ENCODE assay signal across 9 mouse cellular contexts in the genomic region with DNA sequence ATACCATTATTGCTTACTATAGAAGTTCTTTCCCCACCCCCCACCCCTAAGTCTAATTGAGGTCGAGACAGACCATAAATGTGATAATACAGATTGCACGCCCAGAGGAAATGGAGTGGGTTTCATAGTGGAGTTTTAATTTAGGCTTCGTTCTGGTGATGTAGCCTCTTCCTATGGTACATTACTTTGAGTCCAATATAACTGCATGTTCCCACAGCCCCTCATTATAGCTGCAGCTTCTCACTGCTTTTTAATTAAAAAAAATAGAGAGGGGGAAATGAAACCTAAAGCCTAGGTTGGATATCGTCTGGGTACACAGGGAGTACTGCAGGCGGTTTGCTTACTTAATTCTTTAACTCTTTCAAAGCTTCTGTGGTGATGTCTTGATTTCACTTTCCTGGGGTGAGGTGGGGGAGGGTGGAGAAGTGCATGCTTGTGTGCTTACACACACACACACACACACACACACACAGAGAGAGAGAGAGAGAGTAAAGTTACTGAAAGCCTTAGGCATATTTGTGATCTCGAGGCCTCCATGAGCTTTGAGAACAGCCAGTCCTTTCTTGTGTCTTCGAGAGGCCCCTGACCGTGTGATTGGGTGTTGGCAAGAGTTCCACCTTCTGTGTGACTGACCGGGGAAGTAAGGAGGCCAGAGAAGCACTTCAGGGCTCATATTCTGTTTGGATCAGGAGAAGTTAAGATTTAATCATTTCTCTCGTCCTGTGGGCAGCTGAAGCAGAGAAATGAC. TPM values are rescaled to one million over a fixed set of nuclear protein-coding genes. Genes with fewer than 3 reads are reported as not detected.
DNase-seq lines count a peak whose midpoint lies in the region; ATAC-seq and TF ChIP-seq lines count a peak whose summit lies in the region.
"Had no signal": no experiment of that assay in that cellular context is flagged by ENCODE, and none has a peak within 500 bp of the region (broad histone marks: within the 10 kb centered on the region; RNA-seq: fewer than 3 reads in every experiment).

No protein-coding gene starts in this region.

- peak; percentile 36 for DNase-seq in kidney, adult 9 months
- DNase-seq in kidney, adult 18-20 months: no peak
- peak; percentile 47 for DNase-seq in embryonic facial prominence, embryonic 11.5 days (ENCODE audit: low spot score)
- peak; percentile 27 for DNase-seq in lung, adult 2 months
- no peak for DNase-seq in liver, postnatal 0 days
- no peak for DNase-seq in cerebellum, adult 9-10 months
- no peak for DNase-seq in gastrocnemius, postnatal 14 days
- DNase-seq: cerebellum, adult 9-11 months had no signal

- TF ChIP-seq POLR2A in lung, adult 2 months (IDR thresholded peaks at IDR 0.05; ENCODE audit: borderline replicate concordance, extremely low read depth, low read depth, low read length): no peak

- H3K9ac ChIP-seq in embryonic facial prominence, embryonic 11.5 days (replicated peaks; ENCODE audit: low read length): no peak overlapping the region
- H3K9ac ChIP-seq in midbrain, embryonic 16.5 days (ENCODE audit: low read depth, low read length): no peak overlapping the region
- H3K9ac ChIP-seq in liver, postnatal 0 days (replicated peaks): no peak overlapping the region

- ATAC-seq in embryonic facial prominence, embryonic 11.5 days (replicated peaks; ENCODE audit: insufficient number of reproducible peaks, low FRiP score, low TSS enrichment, low read depth): no peak
- ATAC-seq in midbrain, embryonic 16.5 days: peak; percentile 25; the same call in 1 of the 2 replicates
- no peak for ATAC-seq in liver, postnatal 0 days

- H3K4me3 ChIP-seq in embryonic facial prominence, embryonic 11.5 days (ENCODE audit: low read depth, low read length): no peak overlapping the region
- no peak overlapping the region for H3K4me3 ChIP-seq in lung, adult 2 months (replicated peaks; ENCODE audit: extremely low read depth, low read depth, low read length)
- H3K4me3 ChIP-seq in midbrain, embryonic 16.5 days (ENCODE audit: low read depth, low read length): no peak overlapping the region
- H3K4me3 ChIP-seq in liver, postnatal 0 days (ENCODE audit: low read depth, low read length): no peak overlapping the region

- TF ChIP-seq CTCF in lung, adult 2 months (IDR thresholded peaks at IDR 0.05; ENCODE audit: insufficient read depth, low read length): no peak
- TF ChIP-seq CTCF in liver, postnatal 0 days (IDR thresholded peaks at IDR 0.05; ENCODE audit: low read depth): no peak

- H3K27me3 ChIP-seq in embryonic facial prominence, embryonic 11.5 days (ENCODE audit: control insufficient read depth, insufficient read depth, low read length): no peaks in the 10 kb centered on the region
- H3K27me3 ChIP-seq in midbrain, embryonic 16.5 days (ENCODE audit: control insufficient read depth, insufficient read depth, low read depth, low read length): no peaks in the 10 kb centered on the region
- H3K27me3 ChIP-seq in liver, postnatal 0 days (ENCODE audit: insufficient read depth, low read length): no peaks in the 10 kb centered on the region

- H3K4me2 ChIP-seq in embryonic facial prominence, embryonic 11.5 days (ENCODE audit: low read depth, low read length): no peak overlapping the region
- H3K4me2 ChIP-seq in midbrain, embryonic 16.5 days (ENCODE audit: low read length): no peak overlapping the region
- H3K4me2 ChIP-seq in liver, postnatal 0 days (ENCODE audit: low read depth, low read length): no peak overlapping the region

- H3K9me3 ChIP-seq in embryonic facial prominence, embryonic 11.5 days (replicated peaks; ENCODE audit: control insufficient read depth, low read length): no peaks in the 10 kb centered on the region
- H3K9me3 ChIP-seq in midbrain, embryonic 16.5 days (replicated peaks; ENCODE audit: control insufficient read depth, low read length, poor library complexity, severe bottlenecking): no peaks in the 10 kb centered on the region
- no peaks in the 10 kb centered on the region for H3K9me3 ChIP-seq in liver, postnatal 0 days (ENCODE audit: low read length)

- intact Hi-C loops in gastrocnemius, postnatal 14 days (cut with DNase I; ENCODE audit: low total_unique reads): no loop called here

- H3K36me3 ChIP-seq in embryonic facial prominence, embryonic 11.5 days (replicated peaks; ENCODE audit: control insufficient read depth, insufficient read depth, low read depth, low read length): no peaks in the 10 kb centered on the region
- no peaks in the 10 kb centered on the region for H3K36me3 ChIP-seq in midbrain, embryonic 16.5 days (ENCODE audit: control insufficient read depth, insufficient read depth, low read length)
- no peaks in the 10 kb centered on the region for H3K36me3 ChIP-seq in liver, postnatal 0 days (replicated peaks; ENCODE audit: insufficient read depth, low read length)

- 34% methylated on average over 10 of the region's 10 CpGs for WGBS in embryonic facial prominence, embryonic 11.5 days
- 43% methylated on average over 10 of the region's 10 CpGs for WGBS in lung, adult 2 months
- 22% methylated on average over 10 of the region's 10 CpGs for WGBS in midbrain, embryonic 16.5 days
- WGBS in liver, postnatal 0 days (ENCODE audit: insufficient replicate concordance): 48% methylated on average over 10 of the region's 10 CpGs

- H3K27ac ChIP-seq in embryonic facial prominence, embryonic 11.5 days (replicated peaks; ENCODE audit: low read depth, low read length): no peak overlapping the region
- 0 out of 2 replicates have a peak overlapping the region, but pooled peaks have one; percentile 1 for H3K27ac ChIP-seq in midbrain, embryonic 16.5 days (ENCODE audit: low read length)
- H3K27ac ChIP-seq in liver, postnatal 0 days (ENCODE audit: low read depth): no peak overlapping the region

- no peaks in the 10 kb centered on the region for H3K4me1 ChIP-seq in embryonic facial prominence, embryonic 11.5 days (ENCODE audit: control insufficient read depth, insufficient read depth, low read length)
- peaks cover 3% of the 10 kb centered on the region; the same call in 1 of the 2 replicates for H3K4me1 ChIP-seq in lung, adult 2 months (ENCODE audit: control insufficient read depth, insufficient read depth, low read length)
- peaks cover 21% of the 10 kb centered on the region for H3K4me1 ChIP-seq in midbrain, embryonic 16.5 days (ENCODE audit: control insufficient read depth, insufficient read depth, low read length)
- 0 out of 2 replicates have a peak, but pooled peaks cover 4% of the 10 kb centered on the region for H3K4me1 ChIP-seq in liver, postnatal 0 days (ENCODE audit: insufficient read depth)

- no peak for TF ChIP-seq EP300 in liver, postnatal 0 days (IDR thresholded peaks at IDR 0.05; ENCODE audit: low read depth)

RNA-seq across cellular contexts. Expression of a gene that starts 31.7 kb away (rescaled TPM):
- polyA plus RNA-seq in embryonic facial prominence, embryonic 11.5 days (2014; fragmentation: Nextera tagmentation; extraction: Ambion mirVana): 94.9 and 97.1 TPM in 2 replicates
- 13.6 and 27.0 TPM in 2 replicates for polyA plus RNA-seq in lung, adult 2 months (2012; rRNA removed)
- polyA plus RNA-seq in midbrain, embryonic 16.5 days (2015; fragmentation: Nextera tagmentation; extraction: Ambion mirVana): 62.7 and 63.6 TPM in 2 replicates
- polyA plus RNA-seq in liver, postnatal 0 days (2015; fragmentation: Nextera tagmentation; extraction: Ambion mirVana): 17.4 and 19.9 TPM in 2 replicates
- total RNA-seq in gastrocnemius, postnatal 14 days (2021): 1 to 10 TPM; 6.8 to 7.2 TPM

Comparison
In these comparisons a context has a peak if more than half of its experiments do, and no peak if none do; other contexts are left out.
1. DNase-seq: peak in kidney, adult 9 months (single experiment), embryonic facial prominence, embryonic 11.5 days (single experiment) and lung, adult 2 months (single experiment); none in kidney, adult 18-20 months (single experiment), liver, postnatal 0 days (single experiment), cerebellum, adult 9-10 months (single experiment) and gastrocnemius, postnatal 14 days (single experiment).